In genomic region chr1:82291930-82292712, GRCm38 (mm10) we compare ENCODE assay signal across 8 mouse cellular contexts. TPM values are rescaled to one million over a fixed set of nuclear protein-coding genes. Genes with fewer than 3 reads are reported as not detected.
DNase-seq lines count a peak whose midpoint lies in the region; ATAC-seq and TF ChIP-seq lines count a peak whose summit lies in the region.

No protein-coding gene starts in this region.

- peaks cover 33% of the 10 kb centered on the region for H3K4me1 ChIP-seq in lung, embryonic 16.5 days (replicated peaks; ENCODE audit: control insufficient read depth, insufficient read depth, low read length)
- peaks cover 21% of the 10 kb centered on the region for H3K4me1 ChIP-seq in limb, embryonic 11.5 days (ENCODE audit: control insufficient read depth, insufficient read depth, low read length)
- peaks cover 34% of the 10 kb centered on the region for H3K4me1 ChIP-seq in olfactory bulb, adult 2 months (ENCODE audit: control insufficient read depth, insufficient read depth, low read length)

- H3K36me3 ChIP-seq in lung, embryonic 16.5 days (ENCODE audit: control insufficient read depth, insufficient read depth, low read length): no peaks in the 10 kb centered on the region
- peaks cover 9% of the 10 kb centered on the region for H3K36me3 ChIP-seq in limb, embryonic 11.5 days (ENCODE audit: control insufficient read depth, insufficient read depth, low read length)

- TF ChIP-seq CTCF in olfactory bulb, adult 2 months (IDR thresholded peaks at IDR 0.05; ENCODE audit: insufficient read depth, low read depth, low read length): no peak

- H3K4me2 ChIP-seq in lung, embryonic 16.5 days (ENCODE audit: low read depth, low read length): peak overlapping the region; percentile 90
- H3K4me2 ChIP-seq in limb, embryonic 11.5 days (ENCODE audit: low read depth, severe bottlenecking): peak overlapping the region; percentile 93

- H3K9me3 ChIP-seq in lung, embryonic 16.5 days (ENCODE audit: control insufficient read depth, low read length): no peaks in the 10 kb centered on the region
- no peaks in the 10 kb centered on the region; the same call in 1 of the 2 replicates for H3K9me3 ChIP-seq in limb, embryonic 11.5 days (ENCODE audit: control insufficient read depth, low read length)

- no peak for ATAC-seq in cerebellum, adult (ENCODE audit: insufficient number of reproducible peaks, low FRiP score, low TSS enrichment)
- no peak; the same call in 1 of the 2 replicates for ATAC-seq in lung, embryonic 16.5 days (ENCODE audit: low read depth)
- ATAC-seq in limb, embryonic 11.5 days (ENCODE audit: insufficient number of reproducible peaks, low FRiP score, low TSS enrichment, low read depth): peak; percentile 37

- H3K9ac ChIP-seq in lung, embryonic 16.5 days (ENCODE audit: low read length): peak overlapping the region; percentile 84
- peak overlapping the region; percentile 82 for H3K9ac ChIP-seq in limb, embryonic 11.5 days (ENCODE audit: low read length)

- peaks cover 3% of the 10 kb centered on the region for H3K27me3 ChIP-seq in lung, embryonic 16.5 days (ENCODE audit: control insufficient read depth, insufficient read depth, low read depth, low read length)
- H3K27me3 ChIP-seq in limb, embryonic 11.5 days (ENCODE audit: control insufficient read depth, insufficient read depth, low read length): no peaks in the 10 kb centered on the region

- peak overlapping the region; percentile 99 for H3K27ac ChIP-seq in lung, embryonic 16.5 days (ENCODE audit: low read length)
- H3K27ac ChIP-seq in limb, embryonic 11.5 days (replicated peaks; ENCODE audit: low read depth, low read length): peak overlapping the region; percentile 92
- H3K27ac ChIP-seq in olfactory bulb, adult 2 months (ENCODE audit: insufficient read depth, low read depth, low read length): peak overlapping the region; percentile 57

- peak; percentile 22 to 43 for DNase-seq in cerebellum, postnatal 10 days
- DNase-seq in lung, adult 18-20 months: no peak
- DNase-seq in limb, embryonic 11.5 days (ENCODE audit: low spot score): peak; percentile 47
- no peak for DNase-seq in urinary bladder, postnatal 10 days (ENCODE audit: low spot score)
- no peak for DNase-seq in cerebellum, adult 18-20 months

- peak overlapping the region; percentile 79 for H3K4me3 ChIP-seq in lung, embryonic 16.5 days (ENCODE audit: low read length)
- peak overlapping the region; percentile 81 for H3K4me3 ChIP-seq in limb, embryonic 11.5 days (ENCODE audit: low read depth, low read length)
- H3K4me3 ChIP-seq in olfactory bulb, adult 2 months (ENCODE audit: insufficient read depth, low read depth, low read length): peak overlapping the region; percentile 78

- no peak for TF ChIP-seq POLR2A in olfactory bulb, adult 2 months (IDR thresholded peaks at IDR 0.05; ENCODE audit: insufficient read depth, low read depth, low read length)

- under 1% methylated on average over 23 of the region's 23 CpGs for WGBS in lung, embryonic 16.5 days
- WGBS in limb, embryonic 11.5 days: 2% methylated on average over 23 of the region's 23 CpGs
- WGBS in olfactory bulb, adult 2 months: 1% methylated on average over 23 of the region's 23 CpGs

RNA-seq across cellular contexts. Expression of gene Irs1, which starts 0.9 kb away (rescaled TPM):
- polyA plus RNA-seq in lung, embryonic 16.5 days (2015; fragmentation: Nextera tagmentation; extraction: Ambion mirVana): 10.2 and 11.9 TPM in 2 replicates
- 7.4 and 10.2 TPM in 2 replicates for polyA plus RNA-seq in limb, embryonic 11.5 days (2014; fragmentation: Nextera tagmentation; extraction: Ambion mirVana)
- polyA plus RNA-seq in olfactory bulb, adult 2 months (2012; ENCODE audit: insufficient read depth, insufficient read length, low replicate concordance, missing spikeins): not detected in 2 replicates

RNA-seq across cellular contexts. Expression of gene Rhbdd1, which starts 24.1 kb away (rescaled TPM):
- polyA plus RNA-seq in lung, embryonic 16.5 days (2015; fragmentation: Nextera tagmentation; extraction: Ambion mirVana): 12.4 and 12.5 TPM in 2 replicates
- 6.3 and 6.5 TPM in 2 replicates for polyA plus RNA-seq in limb, embryonic 11.5 days (2014; fragmentation: Nextera tagmentation; extraction: Ambion mirVana)
- polyA plus RNA-seq in olfactory bulb, adult 2 months (2012; ENCODE audit: insufficient read depth, insufficient read length, low replicate concordance, missing spikeins): not detected in 2 replicates

RNA-seq across cellular contexts. Expression of gene Gm9747, which starts 59.2 kb away (rescaled TPM):
- 32.1 and 33.9 TPM in 2 replicates for polyA plus RNA-seq in lung, embryonic 16.5 days (2015; fragmentation: Nextera tagmentation; extraction: Ambion mirVana)
- polyA plus RNA-seq in limb, embryonic 11.5 days (2014; fragmentation: Nextera tagmentation; extraction: Ambion mirVana): 27.6 and 33.2 TPM in 2 replicates
- polyA plus RNA-seq in olfactory bulb, adult 2 months (2012; ENCODE audit: insufficient read depth, insufficient read length, low replicate concordance, missing spikeins): not detected in 2 replicates

Comparison
In these comparisons a context has a peak if more than half of its experiments do, and no peak if none do; other contexts are left out.
1. DNase-seq: peak in cerebellum, postnatal 10 days (2 of 2) and limb, embryonic 11.5 days (single experiment); none in lung, adult 18-20 months (0 of 2), urinary bladder, postnatal 10 days (single experiment) and cerebellum, adult 18-20 months (0 of 2).
2. RNA of gene Gm9747, which starts 59.2 kb away (polyA plus RNA-seq): 32.1 to 33.9 TPM in lung, embryonic 16.5 days and 27.6 to 33.2 TPM in limb, embryonic 11.5 days; not detected in olfactory bulb, adult 2 months; every median in the first group is over 10 times any median in the second.
3. Peak in every context shown above with its lines, with median percentiles within 50 percentile points of each other: H3K27ac ChIP-seq and H3K4me3 ChIP-seq.